Mouse (Mus musculus): ENCODE measurements around the gene Trim26. TPM values are rescaled to one million over a fixed set of nuclear protein-coding genes. Genes with fewer than 3 reads are reported as not detected.

Gene Trim26
- polyA plus RNA-seq, 1 experiment from 2014 or later: 30.9 TPM

DNA sequence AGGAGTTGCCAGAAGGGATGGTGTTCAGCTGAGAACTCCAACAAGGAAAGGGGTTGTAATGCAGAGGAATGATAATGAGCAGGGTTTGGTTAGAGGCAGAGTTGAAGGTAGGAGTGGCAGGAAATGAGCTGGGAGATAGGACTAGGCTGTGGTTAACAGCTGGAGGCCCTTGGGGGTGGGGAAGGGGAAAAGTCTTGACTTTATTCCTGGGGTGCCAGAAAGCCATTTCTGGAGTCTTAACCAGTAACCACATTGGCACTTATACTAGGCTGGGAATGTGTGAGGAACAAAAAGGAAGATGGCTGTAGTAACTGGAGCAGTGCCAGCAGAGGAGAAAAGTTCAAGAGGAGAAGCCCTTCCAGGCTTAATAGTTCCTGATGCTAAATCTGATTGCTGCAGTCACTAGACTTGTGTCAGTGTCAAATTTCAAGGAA lies 7.4 kb downstream of the Trim26 start:
- DNase-seq (ENCODE audit: low spot score): no peak

GRCm38 (mm10) chr17:36844725-36845124 lies 7.8 kb downstream of the Trim26 start:
- Histone ChIP-seq H3K4me3 (ENCODE audit: low read depth, low read length) (no peak overlapping the region), H3K36me3 (ENCODE audit: control insufficient read depth, insufficient read depth, low read length) (no peaks in the 10 kb centered on the region), H3K27ac (ENCODE audit: low read depth, low read length) (no peak overlapping the region), H3K9ac (ENCODE audit: low read length) (no peak overlapping the region), H3K9me3 (ENCODE audit: control insufficient read depth, low read length) (no peaks in the 10 kb centered on the region), H3K4me1 (replicated peaks; ENCODE audit: control insufficient read depth, insufficient read depth, low read length) (no peaks in the 10 kb centered on the region), H3K4me2 (ENCODE audit: low read depth, low read length, severe bottlenecking) (no peak overlapping the region), H3K27me3 (ENCODE audit: control insufficient read depth, insufficient read depth, low read length) (no peaks in the 10 kb centered on the region)
- DNase-seq (ENCODE audit: low spot score) (no peak), ATAC-seq (replicated peaks; ENCODE audit: low FRiP score) (no peak)
- 79% methylated on average over 1 of the region's 1 CpGs for WGBS

More for the DNA sequence above, 7.4 kb downstream of the Trim26 start:
- no peak overlapping the region for H3K4me3 ChIP-seq (ENCODE audit: low read depth, low read length)
- no peak overlapping the region for H3K4me2 ChIP-seq (ENCODE audit: low read depth, low read length, severe bottlenecking)
- H3K9me3 ChIP-seq (ENCODE audit: control insufficient read depth, low read length): no peaks in the 10 kb centered on the region
- no peak overlapping the region for H3K9ac ChIP-seq (ENCODE audit: low read length)
- no peaks in the 10 kb centered on the region for H3K4me1 ChIP-seq (replicated peaks; ENCODE audit: control insufficient read depth, insufficient read depth, low read length)
- no peaks in the 10 kb centered on the region for H3K27me3 ChIP-seq (ENCODE audit: control insufficient read depth, insufficient read depth, low read length)
- H3K36me3 ChIP-seq (ENCODE audit: control insufficient read depth, insufficient read depth, low read length): no peaks in the 10 kb centered on the region
- no peak for ATAC-seq (replicated peaks; ENCODE audit: low FRiP score)
- H3K27ac ChIP-seq (ENCODE audit: low read depth, low read length): no peak overlapping the region

DNA sequence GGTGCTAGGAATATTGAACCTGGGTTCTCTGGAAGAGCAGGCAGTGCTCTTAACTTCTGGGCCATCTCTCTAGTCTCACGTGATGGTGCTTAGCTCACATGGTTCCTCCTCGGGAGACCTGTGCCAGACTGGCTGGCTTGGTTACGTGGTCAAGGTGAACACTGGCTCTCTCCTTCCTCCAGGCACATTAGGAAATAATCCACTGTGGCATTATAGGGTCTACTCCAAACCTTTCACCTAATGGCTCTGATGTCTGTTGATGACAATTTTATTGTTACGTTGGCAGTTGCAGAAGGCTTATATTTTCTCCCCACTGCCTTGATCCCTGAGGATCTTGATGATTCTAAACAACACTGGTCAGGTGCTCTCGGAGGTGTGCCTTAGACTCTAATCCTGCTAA lies 12.0 kb downstream of the Trim26 start:
- peaks cover 7% of the 10 kb centered on the region; the same call in 1 of the 2 replicates for H3K36me3 ChIP-seq (ENCODE audit: control insufficient read depth, insufficient read depth, low read length)
- ATAC-seq (replicated peaks; ENCODE audit: low FRiP score) (no peak), DNase-seq (ENCODE audit: low spot score) (no peak)
- no peak overlapping the region for H3K4me2 ChIP-seq (ENCODE audit: low read depth, low read length, severe bottlenecking)
- WGBS: 92% methylated on average over 5 of the region's 5 CpGs
- H3K4me1 ChIP-seq (replicated peaks; ENCODE audit: control insufficient read depth, insufficient read depth, low read length): no peaks in the 10 kb centered on the region
- no peak overlapping the region for H3K4me3 ChIP-seq (ENCODE audit: low read depth, low read length)
- no peak overlapping the region for H3K27ac ChIP-seq (ENCODE audit: low read depth, low read length)
- no peaks in the 10 kb centered on the region for H3K9me3 ChIP-seq (ENCODE audit: control insufficient read depth, low read length)
- no peak overlapping the region for H3K9ac ChIP-seq (ENCODE audit: low read length)
- H3K27me3 ChIP-seq (ENCODE audit: control insufficient read depth, insufficient read depth, low read length): no peaks in the 10 kb centered on the region

DNA sequence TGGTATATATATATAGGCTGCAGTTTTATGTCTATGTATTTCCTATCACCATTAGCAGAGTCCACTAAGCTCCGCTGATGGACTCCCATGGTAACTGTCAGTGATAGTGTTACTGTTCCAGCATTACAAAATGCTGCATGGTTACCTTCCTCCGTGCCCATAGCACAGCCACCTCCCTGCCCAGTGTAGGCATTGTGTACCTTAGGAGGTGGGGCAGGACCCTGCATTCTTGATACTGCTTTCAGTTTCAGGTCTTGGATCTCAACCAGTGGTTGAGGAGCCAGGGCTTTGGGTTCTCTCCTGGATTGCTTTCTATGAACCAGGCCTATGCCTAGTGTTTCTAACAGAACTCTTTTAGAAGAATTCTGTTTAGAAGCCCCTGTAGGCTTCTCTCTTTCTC lies 13.1 kb downstream of the Trim26 start:
- no peaks in the 10 kb centered on the region for H3K9me3 ChIP-seq (ENCODE audit: control insufficient read depth, low read length)
- H3K27ac ChIP-seq (ENCODE audit: low read depth, low read length): no peak overlapping the region
- no peak overlapping the region for H3K4me3 ChIP-seq (ENCODE audit: low read depth, low read length)
- WGBS: 93% methylated on average over 2 of the region's 2 CpGs
- no peak for ATAC-seq (replicated peaks; ENCODE audit: low FRiP score)
- H3K9ac ChIP-seq (ENCODE audit: low read length): no peak overlapping the region
- H3K4me1 ChIP-seq (replicated peaks; ENCODE audit: control insufficient read depth, insufficient read depth, low read length): no peaks in the 10 kb centered on the region
- peaks cover 7% of the 10 kb centered on the region; the same call in 1 of the 2 replicates for H3K36me3 ChIP-seq (ENCODE audit: control insufficient read depth, insufficient read depth, low read length)
- H3K27me3 ChIP-seq (ENCODE audit: control insufficient read depth, insufficient read depth, low read length): no peaks in the 10 kb centered on the region
- no peak for DNase-seq (ENCODE audit: low spot score)
- no peak overlapping the region for H3K4me2 ChIP-seq (ENCODE audit: low read depth, low read length, severe bottlenecking)

DNA sequence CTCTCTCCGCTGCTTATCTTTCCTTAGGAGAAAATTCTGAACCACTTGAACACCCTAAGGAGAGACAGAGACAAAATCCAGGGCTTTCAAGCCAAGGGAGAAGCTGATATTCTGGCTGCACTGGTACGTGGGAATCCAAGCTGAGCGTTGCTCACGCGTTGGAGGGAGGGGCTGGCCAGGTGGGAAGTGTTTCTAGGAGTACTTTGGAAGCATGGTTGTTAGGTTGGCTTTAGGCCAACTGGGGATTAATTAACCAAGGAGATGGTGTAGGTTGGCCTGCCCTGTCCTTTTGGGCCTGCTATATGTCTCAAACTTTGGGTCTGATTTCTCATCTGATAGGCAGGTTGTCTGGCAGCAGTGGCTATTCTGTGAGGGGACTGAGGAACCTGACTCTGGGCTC lies 14.3 kb downstream of the Trim26 start:
- Histone ChIP-seq H3K4me2 (ENCODE audit: low read depth, low read length, severe bottlenecking) (no peak overlapping the region), H3K36me3 (ENCODE audit: control insufficient read depth, insufficient read depth, low read length) (peaks cover 7% of the 10 kb centered on the region; the same call in 1 of the 2 replicates), H3K9me3 (ENCODE audit: control insufficient read depth, low read length) (no peaks in the 10 kb centered on the region), H3K27me3 (ENCODE audit: control insufficient read depth, insufficient read depth, low read length) (no peaks in the 10 kb centered on the region), H3K27ac (ENCODE audit: low read depth, low read length) (no peak overlapping the region), H3K9ac (ENCODE audit: low read length) (no peak overlapping the region), H3K4me1 (replicated peaks; ENCODE audit: control insufficient read depth, insufficient read depth, low read length) (no peaks in the 10 kb centered on the region), H3K4me3 (ENCODE audit: low read depth, low read length) (no peak overlapping the region)
- DNase-seq (ENCODE audit: low spot score): no peak
- ATAC-seq (replicated peaks; ENCODE audit: low FRiP score): no peak
- 93% methylated on average over 5 of the region's 5 CpGs for WGBS

GRCm38 (mm10) chr17:36851627-36852026 lies 14.7 kb downstream of the Trim26 start:
- DNase-seq (ENCODE audit: low spot score): no peak
- no peaks in the 10 kb centered on the region for H3K4me1 ChIP-seq (replicated peaks; ENCODE audit: control insufficient read depth, insufficient read depth, low read length)
- H3K27me3 ChIP-seq (ENCODE audit: control insufficient read depth, insufficient read depth, low read length): no peaks in the 10 kb centered on the region
- H3K9me3 ChIP-seq (ENCODE audit: control insufficient read depth, low read length): no peaks in the 10 kb centered on the region
- no peak for ATAC-seq (replicated peaks; ENCODE audit: low FRiP score)
- no peak overlapping the region for H3K4me3 ChIP-seq (ENCODE audit: low read depth, low read length)
- H3K36me3 ChIP-seq (ENCODE audit: control insufficient read depth, insufficient read depth, low read length): peaks cover 7% of the 10 kb centered on the region; the same call in 1 of the 2 replicates
- no peak overlapping the region for H3K4me2 ChIP-seq (ENCODE audit: low read depth, low read length, severe bottlenecking)
- no peak overlapping the region for H3K9ac ChIP-seq (ENCODE audit: low read length)
- 94% methylated on average over 5 of the region's 5 CpGs for WGBS
- H3K27ac ChIP-seq (ENCODE audit: low read depth, low read length): no peak overlapping the region

- no peaks in the 10 kb centered on the region for H3K4me1 ChIP-seq (replicated peaks; ENCODE audit: control insufficient read depth, insufficient read depth, low read length)
- H3K36me3 ChIP-seq (ENCODE audit: control insufficient read depth, insufficient read depth, low read length): peaks cover 7% of the 10 kb centered on the region; the same call in 1 of the 2 replicates
- ATAC-seq (replicated peaks; ENCODE audit: low FRiP score): no peak
- H3K4me3 ChIP-seq (ENCODE audit: low read depth, low read length): no peak overlapping the region
- 87% methylated on average over 3 of the region's 3 CpGs for WGBS
- no peaks in the 10 kb centered on the region for H3K27me3 ChIP-seq (ENCODE audit: control insufficient read depth, insufficient read depth, low read length)
- H3K4me2 ChIP-seq (ENCODE audit: low read depth, low read length, severe bottlenecking): no peak overlapping the region
- no peaks in the 10 kb centered on the region for H3K9me3 ChIP-seq (ENCODE audit: control insufficient read depth, low read length)
- no peak overlapping the region for H3K27ac ChIP-seq (ENCODE audit: low read depth, low read length)
- H3K9ac ChIP-seq (ENCODE audit: low read length): no peak overlapping the region
- no peak for DNase-seq (ENCODE audit: low spot score)
These were observed 18.6 kb downstream of the Trim26 start for GRCm38 (mm10) chr17:36855484-36855883.

GRCm38 (mm10) chr17:36856236-36856635 lies 19.3 kb downstream of the Trim26 start:
- peaks cover 3% of the 10 kb centered on the region; the same call in 1 of the 2 replicates for H3K36me3 ChIP-seq (ENCODE audit: control insufficient read depth, insufficient read depth, low read length)
- ATAC-seq (replicated peaks; ENCODE audit: low FRiP score) (no peak), DNase-seq (ENCODE audit: low spot score) (no peak)
- WGBS: 91% methylated on average over 4 of the region's 4 CpGs
- no peaks in the 10 kb centered on the region for H3K9me3 ChIP-seq (ENCODE audit: control insufficient read depth, low read length)
- H3K4me1 ChIP-seq (replicated peaks; ENCODE audit: control insufficient read depth, insufficient read depth, low read length): no peaks in the 10 kb centered on the region
- H3K9ac ChIP-seq (ENCODE audit: low read length): no peak overlapping the region
- H3K4me2 ChIP-seq (ENCODE audit: low read depth, low read length, severe bottlenecking): no peak overlapping the region
- H3K27me3 ChIP-seq (ENCODE audit: control insufficient read depth, insufficient read depth, low read length): no peaks in the 10 kb centered on the region
- H3K4me3 ChIP-seq (ENCODE audit: low read depth, low read length): no peak overlapping the region
- H3K27ac ChIP-seq (ENCODE audit: low read depth, low read length): no peak overlapping the region

DNA sequence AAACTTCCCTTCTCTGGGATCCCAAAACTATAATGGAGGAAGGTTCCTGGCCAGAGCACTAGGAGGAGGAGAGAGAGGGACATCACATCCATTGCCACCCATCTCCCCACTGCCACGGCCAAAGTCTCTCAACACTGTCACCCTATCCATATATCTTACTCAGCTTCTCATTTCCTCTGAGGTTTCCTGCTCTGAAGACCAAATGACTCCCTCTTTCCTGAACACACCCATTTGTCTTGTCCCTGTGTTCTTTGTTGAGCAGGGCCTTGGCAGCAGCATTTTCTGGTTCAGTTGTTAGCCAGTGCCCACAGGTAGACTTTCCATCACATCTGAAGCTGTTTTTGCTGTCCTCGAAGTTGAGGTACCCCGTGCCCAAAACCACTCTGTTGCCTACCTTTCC lies 21.2 kb downstream of the Trim26 start:
- Histone ChIP-seq H3K4me3 (ENCODE audit: low read depth, low read length) (no peak overlapping the region), H3K27ac (ENCODE audit: low read depth, low read length) (no peak overlapping the region), H3K4me1 (replicated peaks; ENCODE audit: control insufficient read depth, insufficient read depth, low read length) (no peaks in the 10 kb centered on the region), H3K9me3 (ENCODE audit: control insufficient read depth, low read length) (no peaks in the 10 kb centered on the region), H3K9ac (ENCODE audit: low read length) (no peak overlapping the region), H3K4me2 (ENCODE audit: low read depth, low read length, severe bottlenecking) (no peak overlapping the region), H3K36me3 (ENCODE audit: control insufficient read depth, insufficient read depth, low read length) (no peaks in the 10 kb centered on the region; the same call in 1 of the 2 replicates), H3K27me3 (ENCODE audit: control insufficient read depth, insufficient read depth, low read length) (no peaks in the 10 kb centered on the region)
- DNase-seq (ENCODE audit: low spot score) (no peak), ATAC-seq (replicated peaks; ENCODE audit: low FRiP score) (no peak)
- 98% methylated on average over 3 of the region's 3 CpGs for WGBS
